Mouse (Mus musculus) embryonic facial prominence, embryonic 12.5 days (tissue): ENCODE results near the gene B130006D01Rik. TPM values are rescaled to one million over a fixed set of nuclear protein-coding genes. Genes with fewer than 3 reads are reported as not detected.

Experiments
- ATAC-seq: fragments of 200-750 bp; cut with Nextera tagmentation; 2 replicates; pipeline ENCODE4 v1.8.0; 2017; ENCODE audit not compliant: insufficient number of reproducible peaks, insufficient read depth, low FRiP score, low TSS enrichment
- H3K27ac ChIP-seq: fragments of 300-500 bp; sonication (generic); 2 replicates; pipeline ENCODE4 v1.5.1; 2016; ENCODE audit warnings: mild to moderate bottlenecking
- H3K27me3 ChIP-seq: fragments of 300-500 bp; sonication (generic); 2 replicates; pipeline ENCODE4 v1.6.1; 2016; ENCODE audit warnings: mild to moderate bottlenecking, moderate library complexity
- H3K36me3 ChIP-seq: fragments of 300-500 bp; sonication (generic); 2 replicates; pipeline ENCODE4 v1.6.1; 2016; ENCODE audit warnings: mild to moderate bottlenecking
- H3K4me1 ChIP-seq: fragments of 300-500 bp; sonication (generic); 2 replicates; pipeline ENCODE4 v1.6.1; 2016
- H3K4me2 ChIP-seq: fragments of 300-500 bp; sonication (generic); replicated peaks from 2 replicates; pipeline ENCODE4 v1.6.1; 2016; ENCODE audit warnings: mild to moderate bottlenecking, moderate library complexity
- H3K4me3 ChIP-seq: fragments of 300-500 bp; sonication (generic); 2 replicates; pipeline ENCODE4 v1.5.1; 2016; ENCODE audit warnings: mild to moderate bottlenecking
- H3K9ac ChIP-seq: fragments of 300-500 bp; sonication (generic); 2 replicates; pipeline ENCODE4 v1.6.1; 2016; ENCODE audit warnings: mild to moderate bottlenecking, moderate library complexity
- H3K9me3 ChIP-seq: fragments of 300-500 bp; sonication (generic); 2 replicates; pipeline ENCODE4 v1.6.1; 2016; ENCODE audit warnings: mild to moderate bottlenecking, moderate library complexity
- WGBS: fragments of 180-500 bp; shearing (Covaris S2); methylation state at CpG from one replicate; pipeline ENCODE4 v1.1.7; 2016; 5-methylcytosine and 5-hydroxymethylcytosine counted together
- polyA plus RNA-seq: library from polyadenylated mRNA; unstranded; fragments of >200 nt; fragmentation: Nextera tagmentation; extraction: Ambion mirVana; gene quantifications from 2 replicates; pipeline ENCODE4 v1.2.1, GENCODE M21; 2016

B130006D01Rik gene
- 2.0 and 2.1 TPM in 2 replicates for polyA plus RNA-seq

DNA sequence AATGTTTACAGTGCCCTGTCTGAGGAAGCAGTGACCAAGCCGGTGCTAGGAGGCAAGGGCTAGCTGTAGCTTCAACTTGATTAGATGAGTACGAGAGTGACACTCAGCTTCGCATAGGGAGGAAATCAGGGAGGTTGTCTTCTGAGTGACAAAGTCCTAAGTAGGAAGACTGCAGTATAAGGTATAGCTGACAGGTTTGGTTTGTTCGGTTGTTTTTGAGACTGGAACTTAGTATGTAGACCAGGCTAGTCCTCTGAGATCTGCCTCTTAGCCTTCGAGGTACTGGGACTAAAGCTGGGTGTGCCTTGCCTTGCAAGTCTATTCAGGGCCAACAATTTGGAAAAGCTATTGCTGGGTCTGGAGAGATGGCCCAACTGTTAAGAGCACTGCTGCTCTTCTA is at the start of gene B130006D01Rik:
Gene B130006D01Rik (plus strand): TSS at position 301 of the 400 bp plus-strand sequence.
- Histone ChIP-seq H3K4me3 (no peak within 1 kb of the TSS), H3K27ac (no peak within 1 kb of the TSS), H3K9me3 (no peaks in the 10 kb centered on the region), H3K27me3 (no peaks in the 10 kb centered on the region), H3K4me2 (no peak within 1 kb of the TSS), H3K9ac (no peak within 1 kb of the TSS), H3K4me1 (no peaks in the 10 kb centered on the region), H3K36me3 (no peaks in the 10 kb centered on the region)
- no peak for ATAC-seq
- 95% methylated on average over 5 of the region's 5 CpGs for WGBS

DNA sequence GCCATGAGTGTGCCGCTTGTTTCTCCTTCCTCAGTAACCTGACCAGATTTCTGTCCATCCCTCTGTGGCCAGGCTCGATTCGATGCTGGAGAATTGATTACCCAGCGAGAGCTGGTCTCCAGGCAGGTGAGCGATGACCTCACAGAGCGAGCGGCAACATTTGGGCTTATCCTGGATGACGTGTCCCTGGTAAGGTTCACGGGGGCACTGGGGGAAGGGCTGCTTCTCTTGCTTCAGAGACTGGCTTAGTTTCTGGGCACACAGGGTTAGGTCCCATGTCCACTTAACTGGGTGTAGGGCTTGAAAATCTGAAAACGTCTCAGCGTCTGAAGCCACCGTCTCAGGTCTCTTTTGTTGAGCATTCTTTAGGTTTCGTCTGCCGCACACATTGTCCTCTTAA is 47.9 kb upstream of the B130006D01Rik start:
- Histone ChIP-seq H3K4me2 (no peak overlapping the region), H3K36me3 (peaks cover 73% of the 10 kb centered on the region)

DNA sequence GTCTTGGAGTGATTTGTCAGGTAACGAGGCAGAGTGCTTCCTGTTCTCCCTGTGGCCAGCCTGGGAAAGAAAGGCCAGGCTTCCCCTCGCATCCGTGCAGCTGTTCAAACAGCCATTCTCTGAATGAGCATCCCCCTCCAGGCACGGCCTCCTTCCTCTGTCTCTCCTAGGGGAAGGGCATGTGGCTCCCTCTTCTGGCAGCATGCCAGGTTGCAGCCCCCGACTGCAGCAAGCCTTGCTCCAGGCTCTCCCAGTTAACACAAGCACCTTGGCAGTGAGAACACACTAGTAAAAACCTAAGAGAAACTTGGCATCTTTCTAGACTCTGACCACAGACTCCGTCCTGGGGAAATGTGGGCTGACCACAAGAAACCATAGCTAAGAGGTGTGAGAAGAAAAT is 47.1 kb upstream of the B130006D01Rik start:
- no peak overlapping the region for H3K4me2 ChIP-seq
- peak; percentile 68; the same call in 1 of the 2 replicates for ATAC-seq
- peaks cover 30% of the 10 kb centered on the region for H3K4me1 ChIP-seq
- H3K9me3 ChIP-seq: no peaks in the 10 kb centered on the region
- no peak overlapping the region for H3K4me3 ChIP-seq
- no peak overlapping the region for H3K9ac ChIP-seq
- peaks cover 71% of the 10 kb centered on the region for H3K36me3 ChIP-seq
- H3K27ac ChIP-seq: no peak overlapping the region; the same call in 1 of the 2 replicates
- H3K27me3 ChIP-seq: no peaks in the 10 kb centered on the region
- 12% methylated on average over 6 of the region's 6 CpGs for WGBS

More for the DNA sequence above, 47.9 kb upstream of the B130006D01Rik start:
- Histone ChIP-seq H3K4me1 (peaks cover 23% of the 10 kb centered on the region), H3K9ac (peak overlapping the region; percentile 19; the same call in 1 of the 2 replicates), H3K27me3 (no peaks in the 10 kb centered on the region), H3K9me3 (no peaks in the 10 kb centered on the region), H3K4me3 (no peak overlapping the region), H3K27ac (peak overlapping the region; percentile 80)
- ATAC-seq: no peak
- 85% methylated on average over 14 of the region's 14 CpGs for WGBS

DNA sequence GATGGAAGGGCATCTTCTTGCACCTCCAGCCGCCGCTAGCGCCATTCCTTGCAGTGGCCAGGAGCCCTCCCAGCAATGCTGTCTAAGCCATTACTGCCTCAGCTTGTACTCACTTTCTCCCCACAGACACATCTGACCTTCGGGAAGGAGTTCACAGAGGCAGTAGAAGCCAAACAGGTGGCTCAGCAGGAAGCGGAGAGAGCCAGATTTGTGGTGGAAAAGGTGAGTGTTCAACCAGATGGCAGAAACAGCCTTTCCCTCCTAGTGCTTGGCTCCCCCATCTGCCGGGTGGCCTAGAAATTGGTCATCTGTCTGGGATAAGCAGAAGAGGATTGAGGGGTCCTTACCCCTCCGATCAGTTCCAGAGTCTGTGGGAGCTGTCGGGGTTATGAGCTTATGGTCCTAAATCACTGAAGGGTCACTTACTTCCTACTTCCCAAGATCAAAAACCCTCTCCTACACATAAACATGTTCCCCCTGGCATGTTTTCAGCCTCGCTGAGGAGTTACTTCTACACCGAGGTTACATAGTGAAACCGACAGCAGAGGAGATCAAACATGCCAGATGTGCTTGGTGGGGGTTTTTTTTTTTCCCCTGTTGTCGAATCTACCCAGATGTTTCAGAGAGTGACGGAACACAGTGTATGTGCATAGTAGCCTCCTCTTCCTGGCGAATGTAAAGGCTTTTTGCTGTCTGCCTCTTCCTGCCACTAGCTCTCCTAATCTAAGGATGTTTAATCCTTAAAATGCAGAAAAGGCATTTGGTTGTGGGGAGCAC is 45.3 kb upstream of the B130006D01Rik start:
- Histone ChIP-seq H3K9me3 (no peaks in the 10 kb centered on the region), H3K27ac (0 out of 2 replicates have a peak overlapping the region, but pooled peaks have one; percentile 11), H3K4me2 (no peak overlapping the region), H3K4me3 (no peak overlapping the region), H3K9ac (no peak overlapping the region), H3K27me3 (no peaks in the 10 kb centered on the region), H3K4me1 (peaks cover 41% of the 10 kb centered on the region), H3K36me3 (peaks cover 56% of the 10 kb centered on the region)
- ATAC-seq: no peak
- WGBS: 75% methylated on average over 14 of the region's 14 CpGs

DNA sequence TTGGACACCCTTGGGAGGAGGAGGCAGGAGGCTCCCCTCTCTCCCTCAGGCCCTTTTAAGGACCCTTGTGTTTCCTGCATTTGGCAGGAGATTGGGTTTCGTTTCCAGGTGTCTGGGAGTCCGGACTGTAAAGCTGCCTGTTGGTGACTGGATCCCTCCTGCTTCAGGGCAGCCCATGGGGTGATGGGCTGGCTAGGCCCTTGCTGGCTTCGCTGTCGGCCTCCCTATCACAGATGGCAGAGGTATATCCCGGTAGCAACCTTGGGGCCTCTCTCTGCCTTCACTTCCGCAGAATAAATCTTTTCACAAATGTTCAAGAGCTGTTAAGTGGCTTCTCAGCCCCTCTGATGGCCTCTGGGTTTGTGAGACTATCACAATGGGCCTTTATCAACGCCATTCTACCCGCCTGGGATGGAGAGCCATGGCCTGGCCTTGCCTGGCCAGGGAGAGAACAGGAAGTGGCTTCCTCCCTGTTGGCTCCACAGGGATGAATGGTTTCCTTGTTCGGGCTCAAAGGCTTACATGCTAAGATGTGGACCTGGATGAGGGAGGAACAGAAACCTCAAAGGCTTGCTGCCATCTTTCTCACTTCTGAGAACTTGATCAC is 41.3 kb upstream of the B130006D01Rik start:
- Histone ChIP-seq H3K4me2 (no peak overlapping the region), H3K4me3 (no peak overlapping the region), H3K4me1 (peaks cover 29% of the 10 kb centered on the region), H3K9ac (no peak overlapping the region), H3K36me3 (peaks cover 36% of the 10 kb centered on the region), H3K27me3 (no peaks in the 10 kb centered on the region), H3K27ac (peak overlapping the region; percentile 72), H3K9me3 (no peaks in the 10 kb centered on the region)
- WGBS: 17% methylated on average over 9 of the region's 9 CpGs
- no peak for ATAC-seq

DNA sequence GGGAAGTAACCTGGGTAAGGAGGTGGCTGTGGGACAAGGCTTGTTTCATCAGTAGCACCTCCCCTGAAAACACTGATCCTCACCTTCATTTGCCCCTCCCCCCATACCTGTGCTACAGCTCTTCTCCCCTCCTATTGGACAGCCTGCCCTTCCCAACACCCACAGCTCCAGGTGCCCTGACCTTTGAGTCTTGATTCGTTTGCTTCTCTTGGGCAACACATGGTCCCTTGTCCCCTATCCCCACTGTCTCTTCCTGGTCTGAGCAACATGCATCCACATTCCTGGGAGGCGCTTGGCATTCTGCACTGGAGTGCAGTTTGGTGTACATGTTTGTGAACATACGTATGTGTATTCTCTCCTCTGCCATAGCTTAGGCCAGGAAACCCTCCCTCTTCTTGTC is 40.4 kb upstream of the B130006D01Rik start:
- H3K27me3 ChIP-seq: no peaks in the 10 kb centered on the region
- no peak overlapping the region for H3K4me3 ChIP-seq
- H3K4me2 ChIP-seq: no peak overlapping the region
- WGBS: 80% methylated on average over 3 of the region's 3 CpGs
- peaks cover 27% of the 10 kb centered on the region for H3K36me3 ChIP-seq
- no peak for ATAC-seq
- no peaks in the 10 kb centered on the region for H3K9me3 ChIP-seq
- no peak overlapping the region for H3K27ac ChIP-seq
- peaks cover 24% of the 10 kb centered on the region for H3K4me1 ChIP-seq
- H3K9ac ChIP-seq: no peak overlapping the region

DNA sequence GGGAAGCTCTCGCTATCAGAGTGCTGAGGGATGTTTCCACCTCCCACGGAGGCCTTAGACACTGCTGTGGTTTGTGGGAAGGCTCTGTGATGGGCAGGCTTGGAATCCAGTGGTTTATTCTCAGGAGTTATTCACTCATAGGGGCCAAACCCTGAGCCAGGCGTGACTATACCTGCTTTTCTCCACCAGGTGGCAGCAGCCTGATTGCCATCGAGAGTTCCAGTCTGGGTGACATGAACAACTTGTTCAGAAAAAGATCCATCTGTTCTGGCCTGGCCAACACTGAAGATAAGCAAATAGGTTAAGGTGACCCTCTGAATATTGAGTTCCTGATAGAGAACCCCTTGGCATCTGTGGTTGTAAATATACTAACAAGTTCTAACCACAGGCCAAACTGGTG is 37.4 kb upstream of the B130006D01Rik start:
- Histone ChIP-seq H3K4me2 (no peak overlapping the region), H3K4me3 (no peak overlapping the region), H3K9me3 (no peaks in the 10 kb centered on the region), H3K36me3 (0 out of 2 replicates have a peak, but pooled peaks cover 2% of the 10 kb centered on the region), H3K27me3 (no peaks in the 10 kb centered on the region), H3K9ac (no peak overlapping the region), H3K27ac (no peak overlapping the region), H3K4me1 (peaks cover 16% of the 10 kb centered on the region)
- ATAC-seq: no peak
- WGBS: 4% methylated on average over 4 of the region's 4 CpGs

DNA sequence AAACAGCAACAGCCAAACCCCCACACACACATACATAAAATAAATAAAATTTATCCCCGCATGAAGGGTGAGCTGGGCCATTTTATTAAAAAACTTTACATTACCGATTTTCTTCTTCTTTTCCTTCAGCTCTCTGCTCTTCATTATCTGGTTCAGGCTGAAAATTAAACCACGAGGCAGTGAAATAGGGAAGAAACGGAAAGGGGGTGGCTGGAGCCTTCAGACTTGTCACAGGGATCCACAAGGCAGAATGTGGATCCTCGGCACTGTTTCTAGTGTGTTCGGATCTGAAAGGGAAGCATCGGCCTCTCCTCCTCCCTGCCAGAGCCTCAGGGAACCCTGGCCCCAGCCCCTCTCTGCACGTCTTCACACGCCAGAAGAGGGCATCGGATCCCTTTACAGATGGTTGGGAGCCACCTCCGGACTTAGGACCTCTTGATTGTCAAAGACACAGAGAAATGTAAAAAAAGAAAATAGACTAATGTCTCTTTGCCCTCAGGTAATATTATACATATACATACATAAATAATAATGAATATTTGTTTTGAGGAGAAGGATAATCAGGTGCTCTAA is 36.2 kb upstream of the B130006D01Rik start:
- no peak overlapping the region for H3K9ac ChIP-seq
- no peaks in the 10 kb centered on the region for H3K27me3 ChIP-seq
- no peak overlapping the region for H3K27ac ChIP-seq
- no peak overlapping the region for H3K4me3 ChIP-seq
- H3K9me3 ChIP-seq: no peaks in the 10 kb centered on the region
- WGBS: 29% methylated on average over 11 of the region's 11 CpGs
- H3K36me3 ChIP-seq: no peaks in the 10 kb centered on the region
- peaks cover 5% of the 10 kb centered on the region for H3K4me1 ChIP-seq
- no peak for ATAC-seq
- H3K4me2 ChIP-seq: no peak overlapping the region

DNA sequence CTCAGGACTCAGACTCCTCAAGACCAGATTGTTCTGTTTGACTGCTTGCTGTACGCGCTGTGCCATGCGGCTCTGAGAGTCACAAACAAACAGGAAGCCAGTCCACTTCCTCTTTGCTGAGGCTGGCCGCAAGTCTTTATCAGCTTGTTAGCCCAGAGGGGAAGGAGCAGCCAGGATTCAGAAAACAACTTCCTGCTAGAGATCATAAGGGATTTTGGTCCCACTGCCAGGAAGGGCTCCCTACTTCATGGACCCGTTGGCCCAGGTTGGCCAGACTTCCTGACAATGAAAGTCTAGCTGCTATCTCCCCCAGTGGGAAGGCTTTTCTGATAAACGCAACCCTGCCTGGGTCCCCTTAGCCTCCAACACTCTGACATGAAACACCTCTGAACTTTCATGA is 34.9 kb upstream of the B130006D01Rik start:
- WGBS: 51% methylated on average over 6 of the region's 6 CpGs
- Histone ChIP-seq H3K36me3 (no peaks in the 10 kb centered on the region), H3K9me3 (no peaks in the 10 kb centered on the region), H3K4me3 (no peak overlapping the region), H3K27me3 (no peaks in the 10 kb centered on the region), H3K27ac (no peak overlapping the region), H3K9ac (no peak overlapping the region), H3K4me1 (peaks cover 3% of the 10 kb centered on the region; the same call in 1 of the 2 replicates), H3K4me2 (no peak overlapping the region)
- ATAC-seq: no peak

DNA sequence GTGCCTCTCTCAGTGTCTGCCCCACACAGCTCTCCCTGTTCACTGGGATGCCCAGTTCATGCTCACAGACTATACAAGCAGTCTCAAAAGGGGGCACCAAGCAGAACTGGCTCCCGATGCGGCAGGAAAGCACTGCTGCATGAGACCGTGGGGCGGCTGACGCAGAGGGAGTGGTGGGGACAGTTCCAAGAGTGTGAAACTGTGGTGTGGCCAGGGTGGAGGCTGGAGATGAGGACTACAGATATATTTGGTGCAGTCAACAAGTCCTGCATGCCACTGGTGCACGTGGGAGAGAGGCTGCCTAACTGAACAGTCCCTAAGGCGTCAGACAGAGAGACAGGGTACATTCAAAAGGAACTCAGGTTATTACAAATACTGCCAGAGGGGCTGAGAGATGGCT is 34.4 kb upstream of the B130006D01Rik start:
- no peak overlapping the region for H3K4me2 ChIP-seq
- H3K27me3 ChIP-seq: no peaks in the 10 kb centered on the region
- no peak overlapping the region for H3K4me3 ChIP-seq
- no peaks in the 10 kb centered on the region for H3K9me3 ChIP-seq
- H3K36me3 ChIP-seq: no peaks in the 10 kb centered on the region
- no peak for ATAC-seq
- no peak overlapping the region for H3K9ac ChIP-seq
- H3K4me1 ChIP-seq: peaks cover 3% of the 10 kb centered on the region; the same call in 1 of the 2 replicates
- WGBS: 63% methylated on average over 7 of the region's 7 CpGs
- H3K27ac ChIP-seq: no peak overlapping the region

DNA sequence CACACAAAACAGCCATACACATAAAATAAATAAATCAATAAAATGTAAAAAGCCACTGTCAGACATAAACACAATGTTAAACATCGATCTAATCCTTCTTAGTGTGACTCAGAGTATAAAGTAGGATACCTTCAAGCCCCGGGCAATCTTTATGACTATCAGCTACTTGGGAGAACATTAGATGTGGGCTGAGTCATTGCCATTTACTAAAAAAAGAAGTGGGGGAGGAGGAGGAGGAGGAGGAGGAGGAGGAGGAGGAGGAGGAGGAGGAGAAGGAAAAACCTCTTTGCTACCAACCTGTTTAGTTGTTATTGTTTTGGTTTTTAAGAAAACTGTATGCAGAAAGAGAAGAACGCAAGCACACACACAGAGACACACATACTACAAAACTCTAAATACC is 33.8 kb upstream of the B130006D01Rik start:
- Histone ChIP-seq H3K9me3 (no peaks in the 10 kb centered on the region), H3K4me2 (no peak overlapping the region), H3K27ac (no peak overlapping the region), H3K9ac (no peak overlapping the region), H3K4me3 (no peak overlapping the region), H3K27me3 (no peaks in the 10 kb centered on the region), H3K4me1 (peaks cover 3% of the 10 kb centered on the region; the same call in 1 of the 2 replicates), H3K36me3 (no peaks in the 10 kb centered on the region)
- 88% methylated on average over 3 of the region's 3 CpGs for WGBS
- no peak for ATAC-seq

DNA sequence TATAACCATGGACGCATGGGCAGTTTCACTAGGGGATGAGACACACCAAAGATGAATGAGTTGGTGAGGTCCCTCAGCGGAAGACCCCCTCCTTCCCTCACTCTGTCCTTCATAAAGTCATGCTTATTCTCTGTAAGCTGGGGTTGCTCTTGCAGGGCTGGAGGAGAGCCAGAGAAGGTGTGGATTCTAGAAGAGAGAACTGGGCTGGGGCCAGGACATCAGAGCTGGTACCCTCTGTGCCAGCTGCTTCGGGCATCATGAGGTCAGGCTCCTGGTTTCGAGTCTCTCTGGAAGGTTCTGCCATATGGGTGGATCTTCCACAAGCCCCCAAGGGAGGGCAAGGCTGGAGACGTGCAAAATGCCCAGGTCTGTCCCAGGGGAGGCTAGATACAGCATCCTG is 24.8 kb upstream of the B130006D01Rik start:
- H3K4me2 ChIP-seq: no peak overlapping the region
- no peaks in the 10 kb centered on the region for H3K27me3 ChIP-seq
- H3K4me3 ChIP-seq: no peak overlapping the region
- WGBS: 80% methylated on average over 5 of the region's 5 CpGs
- ATAC-seq: no peak
- no peaks in the 10 kb centered on the region for H3K9me3 ChIP-seq
- no peak overlapping the region for H3K9ac ChIP-seq
- no peaks in the 10 kb centered on the region; the same call in 1 of the 2 replicates for H3K4me1 ChIP-seq
- no peaks in the 10 kb centered on the region for H3K36me3 ChIP-seq
- H3K27ac ChIP-seq: no peak overlapping the region
